Mouse (Mus musculus) liver, embryonic 14.5 days (tissue): ENCODE results near the gene Ntsr1. TPM values are rescaled to one million over a fixed set of nuclear protein-coding genes. Genes with fewer than 3 reads are reported as not detected.

Experiments
- ATAC-seq: fragments of 200-750 bp; cut with Nextera tagmentation; 2 replicates; pipeline ENCODE4 v1.8.0; 2017; ENCODE audit warnings: moderate number of reproducible peaks, mild to moderate bottlenecking, moderate library complexity; ENCODE audit not compliant: insufficient read depth
- DNase-seq, 3 experiments: peaks; one replicate each; pipeline ENCODE4 v3.0.0-alpha.2; 2012 to 2013; ENCODE audit warnings: low read depth in 3 of 3, low spot score in 3 of 3
- H3K27ac ChIP-seq: fragments of 300-500 bp; sonication (generic); 2 replicates; pipeline ENCODE4 v1.5.1; 2014; ENCODE audit warnings: moderate library complexity, mild to moderate bottlenecking, control low read depth, inconsistent platforms
- H3K27me3 ChIP-seq: fragments of 300-500 bp; sonication (generic); 2 replicates; pipeline ENCODE4 v1.6.1; 2014; ENCODE audit warnings: mild to moderate bottlenecking, low read length, moderate library complexity; ENCODE audit not compliant: control insufficient read depth, insufficient read depth
- H3K36me3 ChIP-seq: fragments of 300-500 bp; sonication (generic); replicated peaks from 2 replicates; pipeline ENCODE4 v1.6.1; 2014; ENCODE audit warnings: low read depth; ENCODE audit not compliant: control insufficient read depth, insufficient read depth
- H3K4me1 ChIP-seq, 2 experiments: fragments of 200-500 bp in 1 of 2; fragments of 300-500 bp in 1 of 2; sonication (generic) in 1 of 2; replicated peaks; 2 replicates each; pipeline ENCODE4 v1.6.1; 2012 to 2014; ENCODE audit warnings: antibody characterized with exemption in 1 of 2, inconsistent platforms in 1 of 2, low read length in 1 of 2; ENCODE audit not compliant: control insufficient read depth in 2 of 2, insufficient read depth in 2 of 2
- H3K4me2 ChIP-seq: fragments of 300-500 bp; sonication (generic); 2 replicates; pipeline ENCODE4 v1.6.1; 2014; ENCODE audit warnings: low read depth, mild to moderate bottlenecking, control low read depth, moderate library complexity
- H3K4me3 ChIP-seq, 2 experiments: fragments of 200-500 bp in 1 of 2; fragments of 300-500 bp in 1 of 2; sonication (generic) in 1 of 2; 2 replicates each; pipeline ENCODE4 v1.5.1; 2012 to 2014; ENCODE audit warnings: low read depth in 2 of 2, low read length in 2 of 2, mild to moderate bottlenecking in 2 of 2, control low read depth in 1 of 2, inconsistent platforms in 1 of 2, moderate library complexity in 1 of 2; ENCODE audit not compliant: insufficient read depth in 1 of 2
- H3K9ac ChIP-seq: fragments of 300-500 bp; sonication (generic); replicated peaks from 2 replicates; pipeline ENCODE4 v1.6.1; 2014; ENCODE audit warnings: mild to moderate bottlenecking, control low read depth, moderate library complexity
- H3K9me3 ChIP-seq: fragments of 300-500 bp; sonication (generic); 2 replicates; pipeline ENCODE4 v1.6.1; 2016; ENCODE audit warnings: low read length, mixed read lengths; ENCODE audit not compliant: control insufficient read depth
- CTCF ChIP-seq: IDR thresholded peaks from 2 replicates; pipeline ENCODE4 v1.5.1; 2016; ENCODE audit warnings: antibody characterized with exemption, low read depth, control low read depth
- EP300 ChIP-seq: IDR thresholded peaks from 2 replicates; pipeline ENCODE4 v1.6.1; 2016; ENCODE audit warnings: antibody characterized with exemption, low read depth
- WGBS: fragments of 180-500 bp; shearing (Covaris S2); extraction: QIAGEN DNeasy Blood & Tissue Kit; methylation state at CpG from one replicate; pipeline ENCODE4 v1.1.7; 2014; ENCODE audit not compliant: insufficient replicate concordance; 5-methylcytosine and 5-hydroxymethylcytosine counted together
- polyA plus RNA-seq, 2 experiments: library from polyadenylated mRNA; depleted of rRNA in 1 of 2; stranded (reverse) in 1 of 2; unstranded in 1 of 2; fragments of >200 nt; fragmentation: Nextera tagmentation in 1 of 2; extraction: Ambion mirVana in 1 of 2; gene quantifications; 2 replicates each; pipeline versions ENCODE4 v1.2.1 to v1.2.3; 2012 to 2014

Gene Ntsr1
- polyA plus RNA-seq, 2 experiments: 0.04 TPM; not detected in 1

DNA sequence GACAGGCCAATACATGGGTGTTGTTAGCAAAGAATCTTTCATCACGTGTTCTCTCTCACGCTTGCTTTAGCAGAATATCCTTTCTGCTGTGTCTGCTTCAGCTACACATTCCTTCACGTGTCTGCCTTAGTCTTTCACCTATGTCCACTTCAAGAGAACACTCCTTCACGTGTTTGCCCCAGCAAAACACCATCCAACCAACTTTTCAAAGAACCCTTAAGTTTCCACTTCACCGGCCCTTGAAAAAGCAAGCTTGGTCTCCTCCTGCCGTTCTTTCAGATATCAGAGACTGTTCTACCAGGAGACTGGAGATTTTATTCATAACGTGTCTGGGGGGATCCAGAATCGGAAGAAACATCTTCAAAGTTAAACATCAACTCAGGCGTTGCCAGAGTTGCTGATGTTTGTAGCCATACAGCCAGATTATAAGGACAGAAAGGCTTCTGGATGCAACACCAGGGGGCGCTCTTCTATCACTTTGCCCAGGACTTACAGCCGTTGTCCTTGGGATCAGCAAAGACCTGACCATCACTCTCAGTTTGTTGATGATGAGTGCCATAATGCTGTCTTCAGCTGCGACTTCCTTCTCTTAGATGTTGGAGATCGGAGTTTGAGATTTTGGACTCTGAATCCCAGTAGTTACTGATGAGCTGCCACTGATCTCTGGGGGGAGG is 66.6 kb downstream of the Ntsr1 start:
- Histone ChIP-seq H3K4me1 (no peaks in the 10 kb centered on the region), H3K36me3 (no peaks in the 10 kb centered on the region), H3K4me3 (no peak overlapping the region), H3K9ac (no peak overlapping the region), H3K27me3 (no peaks in the 10 kb centered on the region), H3K27ac (no peak overlapping the region), H3K9me3 (no peaks in the 10 kb centered on the region), H3K4me2 (no peak overlapping the region)
- ATAC-seq: no peak
- DNase-seq: peak in 2 of 3 experiments; percentile 34 to 39
- 28% methylated on average over 13 of the region's 13 CpGs for WGBS
- TF ChIP-seq CTCF (peak; percentile 88), EP300 (no peak)

DNA sequence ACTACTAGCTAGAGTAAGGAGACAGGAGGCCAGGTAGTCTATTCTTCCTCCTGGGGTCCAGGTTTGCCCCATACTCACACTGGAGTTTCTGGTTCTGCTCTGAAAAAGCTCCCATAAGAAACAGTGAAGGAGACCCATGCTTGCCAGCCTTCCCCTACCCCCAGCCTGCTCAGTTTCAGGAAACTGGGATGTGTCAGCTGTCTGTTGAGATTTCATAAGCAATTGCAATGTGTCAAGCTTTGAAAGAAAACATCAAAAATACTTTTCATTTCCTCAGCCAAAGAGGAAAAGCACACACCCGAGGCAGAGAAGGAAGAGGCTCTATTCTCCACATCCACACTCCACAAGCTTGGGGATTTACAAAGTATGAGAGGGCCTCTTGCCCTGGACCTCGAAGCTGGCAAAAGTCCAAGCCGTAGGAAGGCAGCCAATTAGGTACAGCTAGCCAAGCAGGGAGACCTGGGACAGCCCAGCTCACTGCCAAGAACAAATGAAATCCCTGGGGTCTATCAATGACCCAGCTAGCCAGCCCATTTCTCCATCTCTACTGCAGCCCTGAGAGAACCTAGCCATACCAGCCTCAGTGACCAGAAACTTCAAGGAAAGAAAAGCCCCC is 69.4 kb downstream of the Ntsr1 start:
- TF ChIP-seq CTCF (no peak), EP300 (no peak)
- no peak overlapping the region for H3K9ac ChIP-seq
- H3K4me1 ChIP-seq: no peaks in the 10 kb centered on the region
- H3K4me2 ChIP-seq: no peak overlapping the region
- no peak for DNase-seq
- 26% methylated on average over 3 of the region's 3 CpGs for WGBS
- no peak for ATAC-seq
- no peak overlapping the region for H3K27ac ChIP-seq
- no peaks in the 10 kb centered on the region for H3K27me3 ChIP-seq
- H3K36me3 ChIP-seq: no peaks in the 10 kb centered on the region
- no peaks in the 10 kb centered on the region for H3K9me3 ChIP-seq
- no peak overlapping the region for H3K4me3 ChIP-seq

DNA sequence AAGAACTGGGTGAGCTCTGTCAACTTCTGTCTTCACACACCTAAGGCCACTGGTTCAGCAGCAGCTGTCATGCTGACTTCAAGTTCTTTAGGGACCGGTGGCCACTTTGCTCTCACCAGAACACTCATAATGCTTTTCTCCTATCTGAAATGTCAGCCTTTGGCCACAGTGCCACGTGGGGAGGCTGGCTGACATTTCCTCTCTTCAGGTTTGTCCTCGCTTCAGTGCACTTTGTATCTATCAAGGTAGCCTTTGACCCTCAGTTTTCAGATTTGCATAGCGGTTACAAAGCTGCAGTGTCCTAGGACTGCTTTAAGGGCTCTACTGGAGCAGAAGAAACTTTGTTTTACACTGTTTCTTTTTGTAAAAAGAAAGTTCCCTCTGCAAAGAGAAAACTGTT is 76.7 kb downstream of the Ntsr1 start:
- no peak for TF ChIP-seq EP300
- TF ChIP-seq CTCF: no peak
- no peaks in the 10 kb centered on the region; the same call in 1 of the 2 replicates for H3K27me3 ChIP-seq
- H3K4me2 ChIP-seq: no peak overlapping the region
- H3K36me3 ChIP-seq: no peaks in the 10 kb centered on the region
- H3K27ac ChIP-seq: no peak overlapping the region
- H3K9me3 ChIP-seq: no peaks in the 10 kb centered on the region
- no peak overlapping the region for H3K9ac ChIP-seq
- H3K4me3 ChIP-seq: no peak overlapping the region
- ATAC-seq (no peak), DNase-seq (no peak)
- WGBS: 39% methylated on average over 4 of the region's 4 CpGs
- no peaks in the 10 kb centered on the region for H3K4me1 ChIP-seq

DNA sequence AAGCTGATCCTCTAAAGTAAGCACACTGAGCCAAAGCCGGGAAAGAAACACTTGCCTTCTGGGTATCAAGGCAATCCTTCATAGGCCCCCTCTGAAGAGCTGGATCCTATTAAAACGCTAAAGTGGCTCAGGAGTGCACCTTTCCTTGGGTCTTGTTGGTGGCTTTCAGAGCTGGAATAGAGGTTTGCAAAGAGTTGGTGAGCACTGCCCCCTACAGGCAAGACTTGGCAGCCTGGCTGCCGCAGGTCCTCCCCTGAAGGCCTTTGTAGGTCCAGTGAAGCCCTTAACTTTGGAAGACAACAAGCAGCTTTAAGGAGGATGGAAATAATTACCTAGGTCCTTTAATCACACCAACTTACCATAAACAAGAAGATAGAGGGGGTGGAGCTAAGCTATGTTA is 78.9 kb downstream of the Ntsr1 start:
- Histone ChIP-seq H3K27ac (no peak overlapping the region), H3K4me3 (no peak overlapping the region), H3K9me3 (no peaks in the 10 kb centered on the region), H3K4me2 (no peak overlapping the region), H3K36me3 (no peaks in the 10 kb centered on the region), H3K27me3 (no peaks in the 10 kb centered on the region; the same call in 1 of the 2 replicates), H3K4me1 (peaks cover 0 to 10% of the 10 kb centered on the region in 2 experiments; a peak in 2 of 4 replicates), H3K9ac (no peak overlapping the region)
- DNase-seq (peak in 1 of 3 experiments; percentile 46), ATAC-seq (no peak)
- 10% methylated on average over 3 of the region's 3 CpGs for WGBS
- TF ChIP-seq CTCF (peak; percentile 89), EP300 (no peak)

DNA sequence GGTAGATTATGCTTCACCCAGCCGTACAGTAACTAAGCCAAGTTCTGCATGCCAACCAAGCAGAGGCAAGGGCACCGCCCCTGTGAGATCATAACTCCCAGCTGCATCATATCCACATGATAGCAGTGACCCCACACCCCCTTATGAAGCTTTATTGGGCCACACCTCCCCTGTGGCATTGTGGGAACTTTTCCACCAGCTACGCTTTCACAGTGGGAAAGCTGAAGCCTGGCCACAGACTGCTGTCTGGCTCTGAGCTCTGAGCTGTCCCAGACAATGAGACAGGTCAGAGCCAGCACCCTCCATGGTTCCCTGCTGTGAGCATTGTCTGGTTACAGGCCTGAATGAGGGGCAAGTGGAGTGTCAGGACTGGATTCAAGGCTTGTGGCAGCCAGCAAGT is 81.2 kb downstream of the Ntsr1 start, which contains the start of gene Mrgbp:
Gene Mrgbp (plus strand): TSS at position 303 of the 400 bp plus-strand sequence.
- H3K9me3 ChIP-seq: no peaks in the 10 kb centered on the region
- H3K27me3 ChIP-seq: no peaks in the 10 kb centered on the region; the same call in 1 of the 2 replicates
- no peak within 1 kb of the TSS for H3K4me3 ChIP-seq
- H3K4me2 ChIP-seq: peak within 1 kb of the TSS; percentile 76; the same call in 1 of the 2 replicates
- DNase-seq (no peak), ATAC-seq (no peak)
- WGBS: 63% methylated on average over 3 of the region's 3 CpGs
- no peaks in the 10 kb centered on the region; the same call in 1 of the 2 replicates for H3K36me3 ChIP-seq
- H3K9ac ChIP-seq: no peak within 1 kb of the TSS
- H3K4me1 ChIP-seq: peaks cover 0 to 12% of the 10 kb centered on the region in 2 experiments; a peak in 2 of 4 replicates
- no peak within 1 kb of the TSS for H3K27ac ChIP-seq
- no peak for TF ChIP-seq EP300
- TF ChIP-seq CTCF: no peak
